Mouse (Mus musculus): Measurements from ENCODE around the gene Stk24.

GRCm38 (mm10) chr14:121316136-121316535 is 63.7 kb downstream of the Stk24 start:
- TF ChIP-seq GATA1 (IDR thresholded peaks at IDR 0.05; ENCODE audit: low read length) (no peak), TAL1 (IDR thresholded peaks at IDR 0.05; ENCODE audit: low read length) (no peak)
